Mouse (Mus musculus) cortical plate, adult 2 months (tissue): Measurements from ENCODE around the gene Tnnc2.

ENCODE experiments used
- CTCF ChIP-seq: fragments of 200-500 bp; IDR thresholded peaks from 2 replicates; pipeline ENCODE4 v1.5.1; 2011; ENCODE audit warnings: mild to moderate bottlenecking, control low read depth, low read length; ENCODE audit not compliant: insufficient read depth; ENCODE audit errors: extremely low read depth
- POLR2A ChIP-seq: fragments of 200-500 bp; IDR thresholded peaks from 2 replicates; pipeline ENCODE4 v1.6.1; 2011; ENCODE audit warnings: mild to moderate bottlenecking, low read length, control low read depth; ENCODE audit not compliant: insufficient read depth; ENCODE audit errors: extremely low read depth

DNA sequence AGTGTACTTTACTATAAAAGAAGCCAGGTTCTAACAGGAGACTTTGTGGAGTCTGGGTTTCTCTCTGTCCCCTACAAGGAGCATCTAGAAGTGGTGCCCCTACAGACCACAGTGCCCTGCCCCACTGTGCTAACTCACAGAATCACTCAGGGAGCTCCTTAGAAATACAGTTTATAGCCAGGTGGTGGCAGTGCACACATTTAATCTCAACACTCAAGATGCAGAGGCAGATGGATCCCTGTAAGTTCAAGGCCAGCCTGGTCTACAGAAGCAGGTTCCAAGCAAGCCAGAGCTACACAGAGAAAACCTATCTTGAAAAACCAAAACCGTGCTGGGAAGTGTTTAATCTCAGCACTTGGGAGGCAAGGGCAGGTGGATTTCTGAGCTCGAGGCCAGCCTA lies 14.0 kb upstream of the Tnnc2 start:
- no peak for TF ChIP-seq POLR2A
- TF ChIP-seq CTCF = 0 out of 2 replicates have a peak, but pooled peaks have one; percentile 8
